Mouse (Mus musculus) adrenal gland, adult 8-10 months (tissue): ENCODE measurements around the gene Epb41l4b. TPM values are rescaled to one million over a fixed set of nuclear protein-coding genes. Genes with fewer than 3 reads are reported as not detected.

Experiments used
- DNase-seq: peaks from one replicate; pipeline ENCODE4 v3.0.0; 2022
- total RNA-seq, 4 experiments: library from RNA; stranded (reverse); gene quantifications; 2 replicates each; pipeline ENCODE4 v1.2.4; 2022

Gene Epb41l4b
- 1 to 10 TPM; 1.9 to 3.5 (median 2.6) TPM for total RNA-seq

- peak; percentile 48 for DNase-seq
These were observed at the start of gene Epb41l4b for GRCm38 (mm10) chr4:57143026-57143937. Epb41l4b (minus strand) TSS chr4:57143437.

- no peak for DNase-seq
These were observed 48.5 kb upstream of the Epb41l4b start for GRCm38 (mm10) chr4:57191543-57192283.

- DNase-seq = no peak
These were observed 46.6 kb upstream of the Epb41l4b start for GRCm38 (mm10) chr4:57189881-57190280.

- DNase-seq = no peak
These were observed 42.8 kb upstream of the Epb41l4b start for GRCm38 (mm10) chr4:57186035-57186434.

- no peak for DNase-seq
These were observed 42.2 kb upstream of the Epb41l4b start for GRCm38 (mm10) chr4:57185462-57185861.

- no peak for DNase-seq
These were observed 40.3 kb upstream of the Epb41l4b start for GRCm38 (mm10) chr4:57183493-57183892.

- DNase-seq = no peak
These were observed 38.3 kb upstream of the Epb41l4b start for GRCm38 (mm10) chr4:57181538-57181937.

GRCm38 (mm10) chr4:57178881-57179280 is 35.6 kb upstream of the Epb41l4b start:
- no peak for DNase-seq

GRCm38 (mm10) chr4:57175329-57175728 is 32.1 kb upstream of the Epb41l4b start:
- DNase-seq = no peak

- DNase-seq = no peak
These were observed 29.6 kb upstream of the Epb41l4b start for GRCm38 (mm10) chr4:57172861-57173260.

- no peak for DNase-seq
These were observed 28.6 kb upstream of the Epb41l4b start for GRCm38 (mm10) chr4:57171817-57172216.

- no peak for DNase-seq
These were observed 25.4 kb upstream of the Epb41l4b start for GRCm38 (mm10) chr4:57168680-57169079.

GRCm38 (mm10) chr4:57168277-57168676 is 25.0 kb upstream of the Epb41l4b start:
- no peak for DNase-seq

GRCm38 (mm10) chr4:57166922-57167870 is 24.0 kb upstream of the Epb41l4b start:
- DNase-seq = no peak

- DNase-seq = no peak
These were observed 22.4 kb upstream of the Epb41l4b start for GRCm38 (mm10) chr4:57165654-57166053.

GRCm38 (mm10) chr4:57164578-57165210 is 21.5 kb upstream of the Epb41l4b start:
- DNase-seq = peak; percentile 43

GRCm38 (mm10) chr4:57162789-57163722 is 19.8 kb upstream of the Epb41l4b start:
- no peak for DNase-seq

- DNase-seq = no peak
These were observed 17.3 kb upstream of the Epb41l4b start for GRCm38 (mm10) chr4:57160571-57160970.

- no peak for DNase-seq
These were observed 13.4 kb upstream of the Epb41l4b start for GRCm38 (mm10) chr4:57156549-57157169.

- DNase-seq = no peak
These were observed 10.6 kb upstream of the Epb41l4b start for GRCm38 (mm10) chr4:57153838-57154237.
